Mouse (Mus musculus): ENCODE data around the gene Adap2. TPM values are rescaled to one million over a fixed set of nuclear protein-coding genes. Genes with fewer than 3 reads are reported as not detected.
"Not testable (repeated sequence)": the region's sequence is repeated elsewhere in the genome, so short reads cannot be mapped to it uniquely, and the experiment has no call there.

Gene Adap2
- total RNA-seq, 2 experiments from 2014 or later = 7.0 to 7.4 TPM

DNA sequence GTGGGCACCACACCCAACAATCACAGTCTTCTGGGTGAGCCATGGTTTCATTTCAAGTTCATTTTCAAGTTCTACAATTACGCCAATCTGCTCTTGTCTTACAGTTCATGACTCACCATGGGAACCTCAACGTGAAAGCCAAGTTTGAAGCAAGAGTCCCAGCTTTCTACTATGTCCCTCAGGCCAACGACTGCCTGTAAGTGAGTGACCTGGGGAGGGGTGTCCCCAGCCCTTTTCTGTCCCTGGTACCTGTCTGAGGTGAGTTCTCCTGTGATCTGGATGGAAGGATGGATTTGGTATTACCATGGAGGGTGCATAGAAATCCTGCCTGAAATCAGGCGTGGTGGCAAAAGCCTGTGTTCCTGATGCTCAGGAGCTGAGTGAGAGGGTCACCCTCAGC lies 2.9 kb downstream of the Adap2 start:
- DNase-seq (ENCODE audit: extremely low spot score in 1 of 2, low spot score in 1 of 2) = no peak

DNA sequence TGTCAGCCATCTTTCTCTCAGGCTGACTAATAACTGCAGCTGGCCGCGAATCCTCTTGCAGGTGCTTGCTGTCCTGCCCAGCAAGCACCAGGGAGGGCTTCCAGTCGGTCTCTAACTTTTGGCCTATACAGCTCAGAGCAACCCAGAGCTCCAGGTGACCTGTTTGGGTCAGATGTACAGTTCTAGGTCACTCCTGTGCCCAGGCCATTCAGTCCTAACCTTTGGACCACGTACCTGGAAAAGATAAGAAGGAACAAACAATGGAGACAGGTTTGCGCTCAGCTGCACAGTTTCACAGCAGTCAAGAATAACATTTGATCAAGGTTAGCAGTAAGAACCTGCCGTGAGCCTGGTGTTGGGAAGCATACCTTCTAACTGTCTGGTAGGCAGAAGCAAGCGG lies 5.1 kb downstream of the Adap2 start:
- no peak for DNase-seq (ENCODE audit: extremely low spot score in 1 of 2, low spot score in 1 of 2)

DNA sequence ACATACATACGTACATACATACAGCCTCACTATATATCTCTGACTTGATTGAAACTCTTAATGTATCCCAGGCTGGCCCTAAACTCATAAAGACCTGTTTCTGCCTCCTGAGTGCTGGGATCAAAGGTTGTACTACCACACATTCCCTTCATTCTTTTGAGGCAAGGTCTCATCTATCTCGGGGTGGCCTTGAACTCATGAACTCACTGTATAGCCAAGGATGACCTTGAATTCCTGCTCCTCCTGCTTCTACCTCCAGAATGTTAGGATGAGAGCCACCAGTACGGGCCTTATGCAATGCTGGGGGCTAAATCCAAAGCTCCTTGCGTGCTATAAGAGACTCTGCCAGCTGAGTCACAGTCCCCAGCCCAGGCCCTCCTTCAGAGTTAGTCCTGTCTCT lies 7.1 kb downstream of the Adap2 start:
- no peak for DNase-seq (ENCODE audit: extremely low spot score in 1 of 2, low spot score in 1 of 2)

DNA sequence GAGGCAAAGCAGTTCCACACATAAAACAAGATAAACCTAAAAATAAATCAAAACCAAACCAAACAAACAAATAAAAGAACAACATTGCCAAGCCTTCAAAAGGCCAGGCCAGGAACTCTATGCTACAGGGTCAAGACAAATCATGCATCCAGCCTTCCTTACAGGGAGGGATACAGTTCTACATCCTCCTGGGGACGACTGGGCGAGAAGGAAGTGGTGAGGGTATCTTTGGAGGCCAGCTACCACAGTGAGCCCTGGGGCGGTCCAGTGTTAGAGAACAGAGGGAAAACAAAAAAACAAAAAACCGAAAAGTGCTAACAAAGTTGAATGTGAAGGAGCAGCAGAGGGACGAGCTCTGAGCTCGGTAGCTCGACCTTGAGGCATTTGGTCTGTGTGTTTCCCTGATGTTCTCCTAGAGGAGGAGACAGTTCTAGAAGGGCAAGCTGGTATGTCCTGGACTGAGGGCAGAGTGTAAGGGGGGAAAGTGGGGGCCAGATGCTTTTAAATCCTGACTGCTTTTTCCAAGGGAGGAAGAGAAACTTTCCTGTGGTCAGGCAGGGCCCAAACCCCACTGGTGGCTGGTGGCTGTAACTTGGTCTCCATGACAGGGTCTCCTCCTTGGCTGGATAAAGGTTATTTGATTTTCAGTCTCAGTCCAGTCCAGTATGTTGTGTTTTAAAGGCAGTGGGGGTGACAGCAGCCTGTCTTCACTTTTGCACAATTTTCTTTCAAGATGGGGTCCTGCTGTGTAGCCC lies 9.6 kb downstream of the Adap2 start:
- no peak for DNase-seq (ENCODE audit: extremely low spot score in 1 of 2, low spot score in 1 of 2)

DNA sequence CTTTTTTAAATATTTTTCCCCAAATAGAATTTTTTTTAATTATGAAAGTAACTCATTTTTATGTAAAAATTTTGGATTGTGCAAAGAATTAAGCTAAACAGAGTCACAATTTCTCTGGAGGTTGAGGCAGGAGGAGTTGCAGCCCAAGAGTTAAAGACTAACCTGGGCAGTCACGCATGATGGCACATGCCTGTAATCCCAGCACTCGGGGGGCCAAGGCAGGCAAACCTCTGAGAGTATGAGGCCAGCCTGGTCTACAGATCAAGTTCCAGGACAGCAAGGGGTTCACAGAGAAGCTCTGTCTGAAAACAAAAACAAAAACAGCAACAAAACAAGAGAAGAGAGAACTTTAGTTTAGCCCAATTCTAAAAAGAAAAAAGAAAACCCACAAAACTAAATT lies 10.3 kb downstream of the Adap2 start:
- DNase-seq (ENCODE audit: extremely low spot score in 1 of 2, low spot score in 1 of 2) = no peak

DNA sequence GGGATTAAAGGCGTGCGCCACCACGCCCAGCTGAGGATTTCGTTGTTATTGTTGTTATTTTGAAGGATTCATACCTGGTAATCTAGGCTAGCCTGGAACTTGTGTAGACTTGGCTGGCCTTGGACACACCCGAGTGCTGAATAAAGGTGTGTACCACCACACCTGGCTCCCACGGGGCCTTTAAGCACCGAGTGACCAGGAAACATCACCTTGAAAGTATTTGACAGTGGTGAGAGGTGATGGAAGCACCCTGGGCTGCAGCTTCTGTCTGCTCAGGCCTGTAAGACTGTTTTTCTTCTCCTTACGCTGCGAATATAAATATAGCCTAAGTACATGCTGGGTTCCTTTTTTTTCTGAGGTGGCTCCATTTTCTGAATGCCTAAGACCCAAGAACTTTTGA lies 14.2 kb downstream of the Adap2 start:
- no peak for DNase-seq (ENCODE audit: extremely low spot score in 1 of 2, low spot score in 1 of 2)

DNA sequence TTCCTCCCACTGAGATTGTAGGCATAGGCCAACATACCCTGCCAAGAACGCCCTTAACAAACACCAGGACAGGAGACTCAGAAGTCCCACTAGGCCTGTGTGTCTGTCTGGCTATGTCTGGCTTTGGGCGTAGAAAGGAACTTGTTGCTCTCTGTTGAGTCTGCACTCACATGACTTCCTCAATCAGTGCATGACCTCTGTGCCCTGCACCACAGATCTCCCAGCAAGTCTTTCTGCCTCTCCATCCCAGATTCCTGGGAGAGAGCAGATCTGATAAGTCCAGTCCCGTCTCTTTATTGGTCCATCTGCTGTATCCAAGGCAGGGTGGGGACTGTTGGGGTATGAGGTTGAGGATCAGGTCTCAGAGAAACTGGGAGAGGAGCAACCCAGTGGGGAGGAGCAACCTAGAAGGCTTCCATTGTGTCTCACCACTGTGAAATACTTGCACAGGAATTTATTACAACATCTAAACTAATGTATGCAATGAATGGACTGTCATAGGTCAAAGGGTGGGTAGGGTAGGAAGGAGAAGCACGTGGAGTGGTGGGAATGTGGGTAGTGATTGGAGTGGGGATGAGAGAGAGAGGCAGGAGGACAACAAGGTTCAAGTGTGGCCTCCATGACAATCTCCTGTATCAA lies 14.8 kb downstream of the Adap2 start:
- no peak for DNase-seq (ENCODE audit: extremely low spot score in 1 of 2, low spot score in 1 of 2)

DNA sequence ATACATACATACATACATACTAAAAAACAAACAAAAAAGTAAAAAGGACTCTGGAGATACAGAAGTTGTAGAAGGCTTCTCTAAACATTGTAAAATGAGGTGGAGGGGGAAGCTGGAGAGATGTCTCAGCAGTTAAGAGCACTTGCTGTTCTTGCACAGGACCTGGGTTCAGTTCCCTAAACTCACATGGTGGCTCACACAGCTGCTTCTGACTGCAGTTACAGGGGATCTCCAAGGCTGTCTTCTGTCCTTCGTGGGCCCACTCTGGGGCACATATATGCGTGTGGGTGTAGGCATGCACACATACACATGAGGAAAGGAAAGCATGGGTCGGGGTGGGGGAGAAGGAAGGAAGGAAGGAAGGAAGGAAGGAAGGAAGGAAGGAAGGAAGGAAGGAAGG lies 15.7 kb downstream of the Adap2 start:
- DNase-seq (ENCODE audit: extremely low spot score in 1 of 2, low spot score in 1 of 2) = no peak

DNA sequence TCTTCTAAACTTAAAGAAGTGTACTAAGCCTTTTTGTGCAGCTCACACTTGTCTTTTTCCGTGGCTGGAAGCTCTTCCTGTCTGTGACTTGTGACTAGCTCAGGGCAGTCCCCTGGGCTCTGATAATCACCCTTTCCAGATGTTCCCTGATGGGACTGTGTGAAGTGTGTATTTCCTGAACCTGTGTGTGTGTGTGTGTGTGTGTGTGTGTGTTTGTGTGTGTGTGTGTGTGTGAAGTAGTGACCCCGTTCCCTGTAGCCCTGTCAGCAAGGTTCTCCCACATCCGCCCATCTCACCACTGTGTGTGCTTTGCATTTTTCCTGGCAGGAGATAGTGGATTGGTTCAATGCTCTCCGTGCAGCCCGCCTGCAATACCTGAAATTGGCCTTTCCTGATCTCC lies 16.4 kb downstream of the Adap2 start:
- DNase-seq (ENCODE audit: extremely low spot score in 1 of 2, low spot score in 1 of 2) = no peak

DNA sequence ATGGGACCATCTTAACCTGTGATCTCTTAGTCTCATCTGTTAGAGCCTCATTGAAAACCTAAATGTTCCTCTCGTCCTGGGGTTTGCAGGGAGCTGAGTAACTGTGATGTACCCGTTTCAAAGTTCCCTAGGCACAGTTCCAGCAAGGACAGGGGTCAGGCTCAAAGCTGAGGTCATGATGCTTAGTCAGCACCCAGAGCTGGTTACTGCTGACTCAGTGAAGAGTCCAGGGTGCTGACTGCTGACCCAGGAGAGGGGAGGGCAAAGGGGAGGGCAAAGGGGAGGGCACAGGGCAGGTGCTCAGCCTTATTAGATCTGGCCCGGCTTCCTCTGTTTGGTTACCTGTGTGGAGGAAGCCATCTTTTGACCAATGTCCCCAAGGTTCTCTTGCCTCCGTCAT lies 18.0 kb downstream of the Adap2 start:
- no peak for DNase-seq (ENCODE audit: extremely low spot score in 1 of 2, low spot score in 1 of 2)

DNA sequence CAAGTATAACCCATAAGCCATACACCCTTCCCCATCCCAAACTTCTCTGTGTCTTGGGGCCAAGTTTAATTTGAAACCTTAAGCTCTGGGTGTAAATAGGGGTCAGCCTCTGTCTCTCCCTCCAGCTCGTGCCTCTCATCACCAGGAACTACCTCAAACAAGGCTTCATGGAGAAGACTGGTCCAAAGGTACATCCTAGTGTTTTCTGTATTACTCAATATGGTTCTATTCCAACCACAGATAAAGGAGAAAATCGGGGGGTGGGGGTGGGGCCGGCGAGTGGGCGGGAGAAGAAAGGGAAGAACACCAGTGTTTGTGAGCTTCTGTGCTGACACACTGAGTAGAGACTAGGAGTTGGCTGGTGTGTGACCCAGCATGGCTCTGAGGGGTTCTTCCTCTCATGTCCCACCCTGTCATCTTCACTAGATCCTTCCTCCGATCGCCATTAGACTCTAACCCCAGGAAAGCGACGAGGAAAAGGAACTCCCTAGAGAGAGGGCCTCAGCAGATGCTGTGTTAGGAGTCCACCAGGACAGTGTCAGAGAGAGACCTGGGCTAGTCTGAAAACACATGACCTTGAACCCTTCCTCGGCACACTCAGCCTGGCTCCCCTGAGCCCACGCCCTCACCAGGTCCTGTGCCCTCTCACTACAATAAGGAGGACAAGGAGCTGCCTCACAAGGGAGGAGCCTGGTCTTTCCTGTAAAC lies 20.2 kb downstream of the Adap2 start:
- DNase-seq (ENCODE audit: extremely low spot score in 1 of 2, low spot score in 1 of 2) = no peak

DNA sequence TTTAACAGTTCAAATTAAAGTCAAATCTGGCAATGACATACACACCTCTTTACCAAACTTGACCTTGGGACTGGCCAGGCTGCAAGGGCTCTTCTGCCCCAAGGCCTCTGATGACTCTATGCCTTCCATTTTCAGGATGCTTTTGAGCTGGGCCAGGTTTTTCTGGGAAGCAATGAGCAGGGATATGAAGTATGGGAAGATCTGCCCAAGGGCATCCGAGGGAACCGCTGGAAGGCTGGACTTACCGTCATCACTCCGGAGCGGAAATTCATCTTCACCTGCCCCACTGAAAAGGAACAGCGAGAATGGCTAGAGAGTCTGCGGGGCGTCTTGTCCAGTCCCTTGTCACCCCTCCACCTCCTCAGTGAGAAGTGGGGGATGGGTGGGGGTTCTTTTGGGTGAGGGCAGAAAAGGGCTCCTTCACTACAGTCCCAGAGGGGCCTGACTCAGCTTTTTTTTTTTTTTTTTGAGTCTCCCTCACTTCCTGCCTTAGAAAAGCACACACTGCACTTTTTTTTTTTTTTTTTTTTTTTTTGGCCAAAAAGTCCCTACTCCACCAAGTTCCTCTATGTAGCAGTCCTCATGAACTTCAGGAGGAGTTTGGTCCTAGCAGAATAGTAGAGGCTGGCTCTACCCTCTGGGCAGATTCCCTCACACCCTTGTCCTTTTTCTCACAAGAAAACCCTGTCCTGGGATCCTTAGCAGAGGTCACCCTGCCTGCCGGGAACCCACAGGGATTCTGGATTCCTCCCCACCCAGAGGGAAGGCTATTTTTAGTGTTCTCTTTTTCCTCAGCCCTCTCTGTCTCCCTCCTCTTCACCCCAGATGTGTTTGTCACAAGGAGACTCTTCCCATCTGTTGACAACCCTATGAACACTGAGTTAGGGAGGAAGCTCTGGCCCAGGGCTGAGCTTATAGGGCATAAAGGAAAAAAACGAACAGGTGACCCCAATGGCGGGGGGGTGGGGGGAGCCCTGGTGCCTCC lies 23.3 kb downstream of the Adap2 start:
- DNase-seq (ENCODE audit: extremely low spot score in 1 of 2, low spot score in 1 of 2) = no peak

DNA sequence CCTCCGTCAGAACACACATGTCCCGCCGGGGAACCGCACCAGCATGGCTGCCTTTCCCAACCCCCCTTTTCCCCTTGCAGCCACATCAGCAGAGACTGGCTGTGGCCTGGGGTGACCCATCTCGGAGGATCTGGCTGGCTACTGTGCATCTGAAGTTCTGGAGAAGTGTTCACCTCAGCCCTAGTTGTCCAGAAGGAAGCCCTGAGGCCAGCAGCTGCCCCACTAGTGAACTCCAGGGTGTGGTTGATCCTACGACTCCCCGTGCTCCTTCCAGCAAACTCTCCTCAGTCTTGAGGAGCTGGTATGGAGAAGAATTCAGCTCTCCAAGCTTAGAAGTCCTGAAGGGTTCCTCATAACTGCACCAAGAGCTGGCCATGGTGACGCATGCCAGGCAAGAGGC lies 24.4 kb downstream of the Adap2 start:
- no peak for DNase-seq (ENCODE audit: extremely low spot score in 1 of 2, low spot score in 1 of 2)

DNA sequence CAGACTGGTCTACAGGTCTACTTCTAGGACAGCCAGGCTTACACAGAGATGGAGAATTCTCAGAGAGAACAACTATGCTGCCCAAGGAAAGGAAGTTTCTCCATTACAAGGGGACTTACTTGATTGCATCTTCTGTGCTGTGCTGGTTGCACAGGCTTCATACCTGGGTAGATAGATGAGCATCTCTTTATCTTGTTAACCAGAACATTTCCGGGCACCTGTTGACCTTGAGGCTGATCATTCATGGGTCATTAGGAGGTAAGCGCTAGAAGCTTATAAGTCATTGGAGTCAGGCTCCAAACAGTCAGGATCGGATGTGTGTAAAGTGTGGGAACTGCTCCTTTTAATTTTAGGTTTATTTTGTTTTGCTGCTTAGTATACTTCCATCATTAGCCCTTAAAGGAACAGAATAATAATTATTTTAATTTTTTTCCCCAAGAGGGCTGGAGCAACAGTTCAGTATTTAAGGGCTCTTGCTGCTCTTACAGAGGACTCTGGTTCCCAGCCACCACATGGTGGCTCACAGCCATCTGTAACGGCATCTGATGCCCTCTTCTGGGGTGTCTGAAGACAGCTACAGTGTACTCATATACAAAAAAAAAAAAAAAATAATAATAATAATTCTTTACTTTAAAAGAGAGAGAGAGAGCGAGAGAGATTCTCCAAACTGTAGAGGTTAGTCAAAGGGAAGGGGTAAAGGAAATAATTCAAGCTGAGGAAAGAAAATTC lies 27.3 kb downstream of the Adap2 start:
- no peak for DNase-seq (ENCODE audit: extremely low spot score in 1 of 2, low spot score in 1 of 2)

DNA sequence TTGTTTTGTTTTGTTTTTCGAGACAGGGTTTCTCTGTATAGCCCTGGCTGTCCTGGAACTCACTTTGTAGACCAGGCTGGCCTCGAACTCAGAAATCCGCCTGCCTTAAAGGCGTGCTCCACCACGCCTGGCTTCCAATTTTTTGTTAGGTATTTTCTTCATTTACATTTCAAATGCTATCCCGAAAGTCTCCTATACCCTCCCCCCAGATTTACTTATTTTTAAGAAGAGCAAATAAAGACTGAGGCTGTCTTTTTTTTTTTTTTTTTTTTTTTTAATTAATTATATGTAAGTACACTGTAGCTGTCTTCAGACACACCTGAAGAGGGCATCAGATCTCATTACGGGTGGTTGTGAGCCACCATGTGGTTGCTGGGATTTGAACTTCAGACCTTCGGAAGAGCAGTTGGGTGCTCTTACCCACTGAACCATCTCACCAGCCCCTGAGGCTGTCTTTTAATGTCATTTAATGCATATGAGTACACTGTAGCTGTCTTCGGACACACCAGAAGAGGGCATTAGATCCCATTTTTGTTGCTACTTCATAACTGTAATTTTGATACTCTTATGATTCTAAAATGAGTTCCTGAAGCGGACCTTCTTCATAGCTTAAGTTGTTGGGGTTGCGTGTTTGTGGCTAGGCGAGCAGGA lies 29.3 kb downstream of the Adap2 start:
- DNase-seq (ENCODE audit: extremely low spot score in 1 of 2, low spot score in 1 of 2) = not testable (repeated sequence)

DNA sequence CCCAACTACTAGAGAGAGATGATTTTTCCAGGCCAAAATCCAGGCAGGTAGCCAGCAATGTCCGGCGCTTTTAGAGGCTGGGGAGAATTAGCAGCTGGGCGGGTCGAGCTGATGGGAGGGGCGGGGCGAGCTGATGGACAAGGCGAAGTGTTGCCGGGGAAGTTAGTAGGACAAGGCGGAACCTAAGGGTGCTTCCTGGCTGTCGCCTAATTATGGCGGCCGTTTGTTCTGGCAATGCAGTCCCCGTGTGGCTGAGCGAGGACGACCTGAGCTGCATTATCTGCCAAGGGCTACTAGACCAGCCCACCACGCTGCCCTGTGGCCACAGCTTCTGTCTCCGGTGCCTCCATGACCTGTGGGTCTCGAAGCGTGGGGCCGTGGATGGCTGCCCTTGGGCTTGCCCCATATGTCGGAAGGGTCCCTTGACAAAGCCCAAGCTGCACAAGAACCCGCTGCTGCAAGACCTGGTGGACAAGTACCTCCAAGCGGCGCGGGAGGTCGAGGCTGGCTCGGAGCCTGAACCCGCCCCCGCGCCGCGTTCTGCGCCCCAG lies 29.9 kb downstream of the Adap2 start, which contains the start of gene Rnf135:
TSS of gene Rnf135 (plus strand) at position 147 of the 551 bp plus-strand sequence.
- DNase-seq (ENCODE audit: extremely low spot score in 1 of 2, low spot score in 1 of 2) = peak; percentile 49 to 69

DNA sequence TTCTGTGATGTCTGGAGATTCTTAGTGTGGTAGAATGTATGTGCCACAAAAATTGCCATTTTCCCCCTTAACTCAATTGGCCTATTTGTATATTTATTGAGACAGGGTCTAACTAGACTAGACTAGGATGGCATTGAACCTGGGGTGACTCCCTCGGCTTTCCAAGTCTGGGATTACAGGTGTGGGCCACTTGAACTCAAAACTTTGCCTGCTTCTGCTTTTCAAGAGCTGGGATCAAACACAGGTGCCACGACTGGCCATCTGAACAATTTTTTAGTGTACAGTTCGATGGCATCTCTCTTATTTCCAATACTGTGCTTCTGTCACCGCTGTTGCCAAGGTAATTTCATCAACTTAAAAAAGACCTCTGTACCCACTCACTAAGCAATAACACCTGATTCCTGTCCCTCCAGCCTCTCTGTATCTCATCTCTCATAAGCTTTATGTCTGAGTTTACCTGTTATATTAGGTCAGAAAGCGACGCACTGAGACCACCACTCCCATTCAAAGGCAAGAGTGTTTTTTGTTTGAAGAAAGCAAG lies 30.7 kb downstream of the Adap2 start:
- DNase-seq (ENCODE audit: extremely low spot score in 1 of 2, low spot score in 1 of 2) = no peak

DNA sequence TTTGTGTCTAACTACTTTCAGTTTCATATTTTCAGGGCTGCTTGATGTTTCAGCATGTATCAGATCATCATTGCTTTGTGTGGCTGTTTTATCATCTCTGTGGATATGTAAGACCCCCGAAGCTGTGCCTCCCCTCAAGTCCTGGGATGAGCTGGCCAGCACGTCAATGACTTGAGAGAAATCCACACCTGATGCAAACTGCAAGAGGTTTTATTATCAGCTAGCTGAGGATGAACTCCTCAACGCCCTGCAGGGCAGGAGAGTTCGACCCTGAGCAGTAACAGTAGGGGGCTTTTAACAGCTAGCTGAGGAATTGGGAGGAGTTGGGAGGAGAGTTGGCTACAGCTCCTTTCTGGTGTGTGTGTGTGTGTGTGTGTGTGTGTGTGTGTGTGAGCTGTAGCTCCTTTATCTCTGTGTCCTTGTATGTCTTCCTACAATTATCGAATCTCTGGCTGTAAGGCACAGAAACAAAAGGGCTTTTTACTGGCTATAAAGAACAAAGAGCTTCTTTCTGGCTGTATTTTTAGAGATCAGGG lies 31.6 kb downstream of the Adap2 start:
- not testable (repeated sequence) for DNase-seq (ENCODE audit: extremely low spot score in 1 of 2, low spot score in 1 of 2)
